Mouse (Mus musculus): ENCODE measurements around the gene Plpp4. TPM values are rescaled to one million over a fixed set of nuclear protein-coding genes. Genes with fewer than 3 reads are reported as not detected.
A peak's percentile ranks its signal among the peaks of the same experiment; 100 is the strongest.

Gene Plpp4
- polyA plus RNA-seq, 2 experiments, result 0.88 to 1.7 TPM

DNA sequence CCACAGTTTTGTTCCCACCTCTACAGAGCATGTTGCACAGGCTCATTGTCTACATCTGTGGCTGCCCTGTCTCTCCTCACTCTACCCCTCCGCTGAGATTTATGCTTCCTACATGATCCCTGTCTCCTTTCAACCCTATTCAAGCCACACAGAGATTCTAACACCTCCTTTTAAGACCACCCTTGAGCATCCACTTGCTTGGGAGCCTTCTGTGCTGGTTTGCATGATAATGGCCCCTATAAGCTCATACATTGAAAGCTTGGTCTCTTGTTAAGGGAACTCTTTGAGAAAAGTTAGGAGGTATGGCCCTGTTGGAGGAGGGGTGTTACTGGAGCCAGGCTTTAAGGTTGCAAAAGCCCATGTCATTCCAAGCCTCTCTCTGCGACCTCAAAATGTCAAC is 155.9 kb downstream of the Plpp4 start:
- DNase-seq (ENCODE audit: low spot score), result no peak
- no peak for TF ChIP-seq POLR2A (IDR thresholded peaks at IDR 0.05; ENCODE audit: borderline replicate concordance, extremely low read depth, insufficient read depth, insufficient read length)
- H3K9ac ChIP-seq (ENCODE audit: low read depth, low read length, severe bottlenecking), result no peak overlapping the region
- 72% methylated on average over 2 of the region's 2 CpGs for WGBS
- no peaks in the 10 kb centered on the region for H3K27me3 ChIP-seq (ENCODE audit: control insufficient read depth, insufficient read depth, low read length)
- H3K36me3 ChIP-seq (ENCODE audit: control insufficient read depth, insufficient read depth, low read length), result no peaks in the 10 kb centered on the region
- no peak for ATAC-seq (ENCODE audit: low FRiP score, low read depth)
- H3K4me1 ChIP-seq (ENCODE audit: control insufficient read depth, insufficient read depth, low read length), result no peaks in the 10 kb centered on the region
- no peak overlapping the region for H3K4me2 ChIP-seq (replicated peaks; ENCODE audit: low read depth, low read length, severe bottlenecking)
- H3K4me3 ChIP-seq (replicated peaks; ENCODE audit: low read length), result no peak overlapping the region
- H3K27ac ChIP-seq (replicated peaks; ENCODE audit: low read depth, low read length), result no peak overlapping the region
- no peaks in the 10 kb centered on the region for H3K9me3 ChIP-seq (ENCODE audit: control insufficient read depth, low read length)

DNA sequence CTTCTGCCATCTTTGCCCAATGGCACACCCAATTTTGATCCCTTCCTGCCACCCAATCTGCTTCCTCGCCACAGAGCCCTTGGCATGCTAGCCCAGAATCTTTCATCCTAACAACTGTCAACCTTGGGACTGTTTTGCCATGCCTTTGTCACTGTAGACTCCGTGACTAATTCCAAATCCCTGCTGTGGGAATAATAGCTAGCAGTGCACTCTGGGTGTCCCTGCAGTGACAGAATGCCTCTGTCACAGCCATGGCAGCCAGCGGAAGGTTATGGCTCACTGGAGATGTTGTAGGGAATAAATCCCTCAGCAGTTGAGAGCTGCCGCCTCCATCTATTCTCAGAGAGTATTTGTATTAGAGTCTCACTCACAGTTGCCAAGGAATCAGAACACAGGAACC is 158.3 kb downstream of the Plpp4 start:
- Histone ChIP-seq H3K4me2 (replicated peaks; ENCODE audit: low read depth, low read length, severe bottlenecking) (no peak overlapping the region), H3K27ac (replicated peaks; ENCODE audit: low read depth, low read length) (no peak overlapping the region), H3K36me3 (ENCODE audit: control insufficient read depth, insufficient read depth, low read length) (no peaks in the 10 kb centered on the region), H3K4me3 (replicated peaks; ENCODE audit: low read length) (no peak overlapping the region), H3K4me1 (ENCODE audit: control insufficient read depth, insufficient read depth, low read length) (no peaks in the 10 kb centered on the region), H3K9ac (ENCODE audit: low read depth, low read length, severe bottlenecking) (no peak overlapping the region), H3K9me3 (ENCODE audit: control insufficient read depth, low read length) (no peaks in the 10 kb centered on the region), H3K27me3 (ENCODE audit: control insufficient read depth, insufficient read depth, low read length) (no peaks in the 10 kb centered on the region)
- ATAC-seq (ENCODE audit: low FRiP score, low read depth), result no peak
- 62% methylated on average over 4 of the region's 4 CpGs for WGBS
- no peak for TF ChIP-seq POLR2A (IDR thresholded peaks at IDR 0.05; ENCODE audit: borderline replicate concordance, extremely low read depth, insufficient read depth, insufficient read length)
- no peak for DNase-seq (ENCODE audit: low spot score)

DNA sequence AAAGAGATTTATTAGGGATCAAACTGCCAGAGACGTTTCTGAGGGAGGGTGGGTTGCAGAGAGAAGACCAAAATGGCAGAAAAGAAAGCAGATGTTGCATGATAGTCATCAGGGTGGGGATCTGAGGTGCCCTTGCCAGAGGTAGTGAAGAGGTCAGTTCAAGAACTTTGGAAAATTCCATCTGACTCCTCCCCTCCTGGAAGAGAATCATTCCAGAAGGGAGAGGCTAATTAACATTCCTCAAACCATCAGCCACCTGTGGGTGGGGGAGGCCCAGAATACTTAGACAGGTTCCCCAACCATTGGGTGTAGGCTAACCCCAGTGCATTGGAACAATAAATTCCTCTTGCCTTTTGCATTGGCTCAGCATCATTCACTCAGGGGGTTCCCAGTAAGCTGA is 164.3 kb downstream of the Plpp4 start:
- ATAC-seq (ENCODE audit: low FRiP score, low read depth), result no peak
- H3K9me3 ChIP-seq (ENCODE audit: control insufficient read depth, low read length), result no peaks in the 10 kb centered on the region
- H3K9ac ChIP-seq (ENCODE audit: low read depth, low read length, severe bottlenecking), result no peak overlapping the region
- no peaks in the 10 kb centered on the region for H3K27me3 ChIP-seq (ENCODE audit: control insufficient read depth, insufficient read depth, low read length)
- no peaks in the 10 kb centered on the region for H3K36me3 ChIP-seq (ENCODE audit: control insufficient read depth, insufficient read depth, low read length)
- TF ChIP-seq POLR2A (IDR thresholded peaks at IDR 0.05; ENCODE audit: borderline replicate concordance, extremely low read depth, insufficient read depth, insufficient read length), result no peak
- no peak overlapping the region for H3K4me2 ChIP-seq (replicated peaks; ENCODE audit: low read depth, low read length, severe bottlenecking)
- H3K4me1 ChIP-seq (ENCODE audit: control insufficient read depth, insufficient read depth, low read length), result no peaks in the 10 kb centered on the region
- 36% methylated on average over 1 of the region's 1 CpGs for WGBS
- no peak for DNase-seq (ENCODE audit: low spot score)
- H3K4me3 ChIP-seq (replicated peaks; ENCODE audit: low read length), result no peak overlapping the region
- H3K27ac ChIP-seq (replicated peaks; ENCODE audit: low read depth, low read length), result no peak overlapping the region

DNA sequence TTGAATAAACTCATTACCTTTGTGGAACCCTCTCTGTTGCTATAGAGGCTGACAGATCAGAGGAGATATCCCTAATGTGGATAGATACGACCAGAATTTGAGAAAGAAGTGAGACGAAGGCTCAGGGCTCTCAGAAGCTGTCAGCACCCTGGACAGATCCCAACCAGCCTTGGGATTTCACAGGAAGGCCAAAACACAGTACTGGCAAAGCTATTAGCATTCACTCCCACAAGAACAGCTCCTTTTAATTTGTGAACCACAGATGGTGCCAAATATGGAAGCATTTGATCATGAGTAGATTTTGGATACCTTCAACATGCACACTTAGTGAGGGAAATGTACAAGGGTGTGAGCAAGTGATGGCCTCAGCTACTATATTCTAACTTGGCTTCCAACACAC is 168.7 kb downstream of the Plpp4 start:
- WGBS, result 24% methylated on average over 2 of the region's 2 CpGs
- no peak for TF ChIP-seq POLR2A (IDR thresholded peaks at IDR 0.05; ENCODE audit: borderline replicate concordance, extremely low read depth, insufficient read depth, insufficient read length)
- Histone ChIP-seq H3K27me3 (ENCODE audit: control insufficient read depth, insufficient read depth, low read length) (no peaks in the 10 kb centered on the region), H3K4me3 (replicated peaks; ENCODE audit: low read length) (no peak overlapping the region), H3K36me3 (ENCODE audit: control insufficient read depth, insufficient read depth, low read length) (no peaks in the 10 kb centered on the region), H3K9ac (ENCODE audit: low read depth, low read length, severe bottlenecking) (no peak overlapping the region), H3K27ac (replicated peaks; ENCODE audit: low read depth, low read length) (no peak overlapping the region), H3K9me3 (ENCODE audit: control insufficient read depth, low read length) (no peaks in the 10 kb centered on the region), H3K4me1 (ENCODE audit: control insufficient read depth, insufficient read depth, low read length) (no peaks in the 10 kb centered on the region), H3K4me2 (replicated peaks; ENCODE audit: low read depth, low read length, severe bottlenecking) (no peak overlapping the region)
- no peak for ATAC-seq (ENCODE audit: low FRiP score, low read depth)
- DNase-seq (ENCODE audit: low spot score), result peak; percentile 57

DNA sequence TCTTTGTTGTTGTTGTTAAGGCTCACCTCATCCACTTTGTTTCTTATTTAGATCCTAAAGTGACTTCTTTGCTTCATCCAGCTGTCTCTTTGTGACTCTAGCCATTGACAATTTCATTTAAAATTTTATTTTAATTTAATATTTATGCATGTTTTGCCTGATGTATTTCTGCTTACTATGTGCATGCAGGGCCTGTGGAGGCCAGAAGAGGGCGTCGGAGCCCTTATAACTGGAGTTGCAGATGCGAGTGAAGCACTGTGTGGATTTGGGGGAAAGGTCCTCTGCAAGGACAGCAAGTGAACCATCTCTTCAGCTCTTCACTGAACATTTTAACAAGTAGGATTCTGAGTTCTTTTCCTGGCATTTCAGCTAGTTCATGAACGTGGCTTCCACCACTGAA is 172.0 kb downstream of the Plpp4 start:
- no peak for DNase-seq (ENCODE audit: low spot score)
- Histone ChIP-seq H3K27ac (replicated peaks; ENCODE audit: low read depth, low read length) (no peak overlapping the region), H3K27me3 (ENCODE audit: control insufficient read depth, insufficient read depth, low read length) (no peaks in the 10 kb centered on the region), H3K9ac (ENCODE audit: low read depth, low read length, severe bottlenecking) (no peak overlapping the region), H3K4me3 (replicated peaks; ENCODE audit: low read length) (no peak overlapping the region), H3K4me1 (ENCODE audit: control insufficient read depth, insufficient read depth, low read length) (no peaks in the 10 kb centered on the region), H3K36me3 (ENCODE audit: control insufficient read depth, insufficient read depth, low read length) (no peaks in the 10 kb centered on the region), H3K4me2 (replicated peaks; ENCODE audit: low read depth, low read length, severe bottlenecking) (no peak overlapping the region), H3K9me3 (ENCODE audit: control insufficient read depth, low read length) (no peaks in the 10 kb centered on the region)
- ATAC-seq (ENCODE audit: low FRiP score, low read depth), result no peak
- TF ChIP-seq POLR2A (IDR thresholded peaks at IDR 0.05; ENCODE audit: borderline replicate concordance, extremely low read depth, insufficient read depth, insufficient read length), result no peak
- WGBS, result 50% methylated on average over 4 of the region's 4 CpGs

DNA sequence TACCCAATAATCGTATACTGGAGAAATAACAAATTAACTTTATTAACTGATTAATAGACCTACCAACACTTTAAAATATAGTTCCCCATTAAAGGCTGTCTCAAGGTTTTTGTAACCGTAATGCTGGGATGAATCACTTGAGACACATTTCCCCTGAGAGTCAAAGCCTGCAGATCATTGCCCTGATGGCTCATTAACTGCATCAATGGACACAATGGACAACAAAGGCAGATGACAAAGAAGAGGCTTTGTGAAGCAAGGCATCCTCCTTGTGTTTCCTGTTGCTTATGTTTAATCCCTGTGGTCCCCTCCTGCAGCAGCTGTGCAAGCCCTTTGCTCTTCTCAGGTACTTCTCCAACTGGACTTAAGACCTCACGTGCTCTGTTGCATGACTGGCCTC is 173.1 kb downstream of the Plpp4 start:
- Histone ChIP-seq H3K27me3 (ENCODE audit: control insufficient read depth, insufficient read depth, low read length) (no peaks in the 10 kb centered on the region), H3K27ac (replicated peaks; ENCODE audit: low read depth, low read length) (no peak overlapping the region), H3K4me2 (replicated peaks; ENCODE audit: low read depth, low read length, severe bottlenecking) (no peak overlapping the region), H3K9ac (ENCODE audit: low read depth, low read length, severe bottlenecking) (no peak overlapping the region), H3K36me3 (ENCODE audit: control insufficient read depth, insufficient read depth, low read length) (no peaks in the 10 kb centered on the region), H3K4me3 (replicated peaks; ENCODE audit: low read length) (no peak overlapping the region), H3K4me1 (ENCODE audit: control insufficient read depth, insufficient read depth, low read length) (no peaks in the 10 kb centered on the region), H3K9me3 (ENCODE audit: control insufficient read depth, low read length) (no peaks in the 10 kb centered on the region)
- TF ChIP-seq POLR2A (IDR thresholded peaks at IDR 0.05; ENCODE audit: borderline replicate concordance, extremely low read depth, insufficient read depth, insufficient read length), result no peak
- ATAC-seq (ENCODE audit: low FRiP score, low read depth) (no peak), DNase-seq (ENCODE audit: low spot score) (no peak)
- WGBS, result 74% methylated on average over 3 of the region's 3 CpGs
